Mouse (Mus musculus): ENCODE data around the gene Hoxa5. TPM values are rescaled to one million over a fixed set of nuclear protein-coding genes. Genes with fewer than 3 reads are reported as not detected.

Gene Hoxa5
- polyA plus RNA-seq, 1 experiment: 5.3 TPM

GRCm38 (mm10) chr6:52201269-52201668, 3.1 kb downstream of the Hoxa5 start:
- no peak for DNase-seq (ENCODE audit: low read depth)

- DNase-seq (ENCODE audit: low read depth): no peak
These were observed 3.6 kb downstream of the Hoxa5 start for GRCm38 (mm10) chr6:52200751-52201250.

- no peak for DNase-seq (ENCODE audit: low read depth)
These were observed 4.2 kb downstream of the Hoxa5 start for GRCm38 (mm10) chr6:52200073-52200750.

GRCm38 (mm10) chr6:52197271-52197670, 7.1 kb downstream of the Hoxa5 start:
- DNase-seq (ENCODE audit: low read depth): no peak

GRCm38 (mm10) chr6:52196811-52197210, 7.6 kb downstream of the Hoxa5 start:
- no peak for DNase-seq (ENCODE audit: low read depth)

- no peak for DNase-seq (ENCODE audit: low read depth)
These were observed 9.7 kb downstream of the Hoxa5 start for GRCm38 (mm10) chr6:52194690-52195089.

- no peak for DNase-seq (ENCODE audit: low read depth)
These were observed 12.4 kb downstream of the Hoxa5 start for GRCm38 (mm10) chr6:52191860-52192550.

- no peak for DNase-seq (ENCODE audit: low read depth)
These were observed 13.2 kb downstream of the Hoxa5 start, which contains the start of gene Hoxa4 for GRCm38 (mm10) chr6:52190906-52191810. Hoxa4 (minus strand) TSS chr6:52191753.

GRCm38 (mm10) chr6:52190410-52190809, 14.0 kb downstream of the Hoxa5 start:
- DNase-seq (ENCODE audit: low read depth): no peak

- DNase-seq (ENCODE audit: low read depth): no peak
These were observed 14.5 kb downstream of the Hoxa5 start for GRCm38 (mm10) chr6:52189909-52190308.

GRCm38 (mm10) chr6:52189172-52189591, 15.2 kb downstream of the Hoxa5 start:
- DNase-seq (ENCODE audit: low read depth): no peak

- DNase-seq (ENCODE audit: low read depth): no peak
These were observed 17.9 kb downstream of the Hoxa5 start for GRCm38 (mm10) chr6:52186500-52186899.

GRCm38 (mm10) chr6:52185834-52186233, 18.6 kb downstream of the Hoxa5 start:
- no peak for DNase-seq (ENCODE audit: low read depth)

- DNase-seq (ENCODE audit: low read depth): no peak
These were observed 19.2 kb downstream of the Hoxa5 start for GRCm38 (mm10) chr6:52185222-52185621.

- no peak for DNase-seq (ENCODE audit: low read depth)
These were observed 19.7 kb downstream of the Hoxa5 start for GRCm38 (mm10) chr6:52184668-52185067.

GRCm38 (mm10) chr6:52183311-52184080, 20.9 kb downstream of the Hoxa5 start:
- no peak for DNase-seq (ENCODE audit: low read depth)

GRCm38 (mm10) chr6:52182793-52183192, 21.6 kb downstream of the Hoxa5 start:
- no peak for DNase-seq (ENCODE audit: low read depth)

GRCm38 (mm10) chr6:52182030-52182429, 22.4 kb downstream of the Hoxa5 start:
- no peak for DNase-seq (ENCODE audit: low read depth)

- DNase-seq (ENCODE audit: low read depth): no peak
These were observed 23.7 kb downstream of the Hoxa5 start for GRCm38 (mm10) chr6:52180726-52181125.

- DNase-seq (ENCODE audit: low read depth): no peak
These were observed 24.1 kb downstream of the Hoxa5 start for GRCm38 (mm10) chr6:52180213-52180710.

GRCm38 (mm10) chr6:52179690-52180089, 24.7 kb downstream of the Hoxa5 start:
- DNase-seq (ENCODE audit: low read depth): no peak

All from gonadal fat pad, adult 2 months (tissue).